Mouse (Mus musculus): ENCODE measurements around the gene Cend1.

The Cend1 gene

GRCm38 (mm10) chr7:141442199-141442598 is 12.9 kb upstream of the Cend1 start:
- peak in 1 of 2 experiments; percentile 14 for DNase-seq

GRCm38 (mm10) chr7:141441460-141441859 is 12.2 kb upstream of the Cend1 start:
- no peak for DNase-seq

- peak in 1 of 2 experiments; percentile 38 for DNase-seq
Observed at GRCm38 (mm10) chr7:141440613-141441012, 11.3 kb upstream of the Cend1 start.

- peak in 1 of 2 experiments; percentile 16 for DNase-seq
Observed at GRCm38 (mm10) chr7:141439811-141440210, 10.5 kb upstream of the Cend1 start.

- no peak for DNase-seq
Observed at GRCm38 (mm10) chr7:141439140-141439679, 9.9 kb upstream of the Cend1 start.

GRCm38 (mm10) chr7:141438201-141438968 is 9.1 kb upstream of the Cend1 start:
- no peak for DNase-seq

- DNase-seq, result peak; percentile 85 to 86
Observed at GRCm38 (mm10) chr7:141437178-141438120, 8.2 kb upstream of the Cend1 start, which contains the start of gene Slc25a22. Gene Slc25a22 (minus strand): TSS chr7:141437892.

GRCm38 (mm10) chr7:141436523-141436892 is 7.2 kb upstream of the Cend1 start:
- DNase-seq, result no peak

GRCm38 (mm10) chr7:141435856-141436522 is 6.7 kb upstream of the Cend1 start:
- no peak for DNase-seq

GRCm38 (mm10) chr7:141435129-141435855 is 6.0 kb upstream of the Cend1 start:
- DNase-seq, result peak; percentile 59 to 70

- peak in 1 of 2 experiments; percentile 43 for DNase-seq
Observed at GRCm38 (mm10) chr7:141434464-141434863, 5.2 kb upstream of the Cend1 start.

- peak in 1 of 2 experiments; percentile 27 for DNase-seq
Observed at GRCm38 (mm10) chr7:141433517-141434400, 4.5 kb upstream of the Cend1 start.

- DNase-seq, result peak in 1 of 2 experiments; percentile 9
Observed at GRCm38 (mm10) chr7:141432741-141433516, 3.6 kb upstream of the Cend1 start.

- no peak for DNase-seq
Observed at GRCm38 (mm10) chr7:141432186-141432611, 2.9 kb upstream of the Cend1 start.

- DNase-seq, result no peak
Observed at GRCm38 (mm10) chr7:141431434-141432185, 2.3 kb upstream of the Cend1 start.

GRCm38 (mm10) chr7:141430585-141431240 is 1.4 kb upstream of the Cend1 start:
- no peak for DNase-seq

- DNase-seq, result peak in 1 of 2 experiments; percentile 5
Observed at GRCm38 (mm10) chr7:141429840-141430584, 721 bp upstream of the Cend1 start.

- no peak for DNase-seq
Observed at GRCm38 (mm10) chr7:141428701-141429100, 590 bp downstream of the Cend1 start.

Measured in thymus, postnatal 36 days (tissue).